Mouse (Mus musculus) lung, postnatal 0 days (tissue): ENCODE results near the gene Dock10.

Source experiments
- CTCF ChIP-seq: IDR thresholded peaks from 2 replicates; pipeline ENCODE4 v1.5.1; 2016; ENCODE audit warnings: antibody characterized with exemption, mild to moderate bottlenecking
- EP300 ChIP-seq: IDR thresholded peaks from 2 replicates; pipeline ENCODE4 v1.6.1; 2016; ENCODE audit warnings: antibody characterized with exemption, mild to moderate bottlenecking, control low read depth

- no peak for TF ChIP-seq CTCF
- TF ChIP-seq EP300 = no peak
Observed at GRCm38 (mm10) chr1:80459477-80459876, 298.9 kb downstream of the Dock10 start.
